Mouse (Mus musculus) heart, embryonic 15.5 days (tissue): ENCODE measurements around the gene Ppp1r7. TPM values are rescaled to one million over a fixed set of nuclear protein-coding genes. Genes with fewer than 3 reads are reported as not detected.
"Not testable (repeated sequence)": the region's sequence is repeated elsewhere in the genome, so short reads cannot be mapped to it uniquely, and the experiment has no call there.

Source experiments
- ATAC-seq: fragments of 200-750 bp; cut with Nextera tagmentation; replicated peaks from 2 replicates; pipeline ENCODE4 v1.8.0; 2017; ENCODE audit warnings: low read depth, moderate TSS enrichment; ENCODE audit not compliant: insufficient number of reproducible peaks, insufficient read depth, low FRiP score
- H3K27ac ChIP-seq: fragments of 300-500 bp; sonication (generic); 2 replicates; pipeline ENCODE4 v1.5.1; 2015; ENCODE audit warnings: mild to moderate bottlenecking, inconsistent platforms
- H3K27me3 ChIP-seq: fragments of 300-500 bp; sonication (generic); 2 replicates; pipeline ENCODE4 v1.6.1; 2015; ENCODE audit warnings: inconsistent platforms
- H3K36me3 ChIP-seq: fragments of 300-500 bp; sonication (generic); 2 replicates; pipeline ENCODE4 v1.6.1; 2015; ENCODE audit warnings: mild to moderate bottlenecking, inconsistent platforms
- H3K4me1 ChIP-seq: fragments of 300-500 bp; sonication (generic); replicated peaks from 2 replicates; pipeline ENCODE4 v1.6.1; 2015; ENCODE audit warnings: inconsistent platforms
- H3K4me2 ChIP-seq: fragments of 300-500 bp; sonication (generic); 2 replicates; pipeline ENCODE4 v1.6.1; 2015; ENCODE audit warnings: inconsistent platforms, mild to moderate bottlenecking, moderate library complexity
- H3K4me3 ChIP-seq: fragments of 300-500 bp; sonication (generic); 2 replicates; pipeline ENCODE4 v1.5.1; 2015; ENCODE audit warnings: mild to moderate bottlenecking, inconsistent platforms
- H3K9ac ChIP-seq: fragments of 300-500 bp; sonication (generic); 2 replicates; pipeline ENCODE4 v1.6.1; 2015; ENCODE audit warnings: mild to moderate bottlenecking, inconsistent platforms
- H3K9me3 ChIP-seq: fragments of 300-500 bp; sonication (generic); replicated peaks from 2 replicates; pipeline ENCODE4 v1.6.1; 2016; ENCODE audit warnings: inconsistent platforms
- WGBS: fragments of 180-500 bp; shearing (Covaris S2); methylation state at CpG from one replicate; pipeline ENCODE4 v1.1.7; 2015; ENCODE audit warnings: mixed read lengths; 5-methylcytosine and 5-hydroxymethylcytosine counted together
- polyA plus RNA-seq: library from polyadenylated mRNA; unstranded; fragments of >200 nt; fragmentation: Nextera tagmentation; extraction: Ambion mirVana; gene quantifications from 2 replicates; pipeline ENCODE4 v1.2.1, GENCODE M21; 2015

Ppp1r7 gene
- polyA plus RNA-seq: 41.1 and 46.2 TPM in 2 replicates

DNA sequence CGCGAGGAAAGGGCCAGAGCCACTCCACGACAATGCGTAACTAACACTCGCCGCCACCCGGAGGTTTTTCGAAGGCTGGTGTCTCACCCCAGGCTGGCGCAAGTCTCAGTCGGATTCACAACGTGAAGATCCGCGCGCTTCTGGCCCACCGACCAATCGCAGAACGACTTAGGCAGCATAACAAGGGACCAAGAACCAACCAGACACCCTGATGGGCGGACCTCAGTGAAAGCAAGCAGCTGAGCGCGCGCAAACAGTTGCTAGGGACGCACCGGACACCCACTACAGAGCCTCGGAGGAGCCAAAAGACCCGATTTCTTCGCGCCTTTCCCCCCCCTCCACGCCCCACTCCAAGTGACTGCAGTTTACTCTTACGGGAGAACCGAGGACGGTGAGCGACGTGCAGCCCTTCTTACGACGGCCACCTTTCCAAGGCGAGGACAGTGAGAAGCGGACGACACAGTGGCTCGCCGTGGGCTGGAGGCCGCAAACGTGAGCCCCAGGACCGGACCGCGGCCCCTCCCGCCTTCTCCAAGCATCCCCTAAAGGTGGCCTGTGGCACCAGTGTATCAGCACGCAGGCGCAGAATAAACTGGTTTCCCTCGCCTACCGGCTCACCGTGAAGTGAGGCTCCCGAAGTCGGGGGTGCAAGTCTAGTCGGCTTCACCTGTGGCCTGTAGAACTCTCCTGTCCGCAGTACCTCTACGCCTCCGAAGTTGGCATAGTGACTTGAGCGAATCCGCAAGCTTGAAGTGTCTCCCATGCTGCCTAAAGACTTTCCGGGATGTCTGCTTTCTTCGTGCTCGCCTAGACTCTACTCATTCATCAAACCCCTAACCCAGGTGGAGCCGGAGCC lies at the start of gene Ppp1r7, which contains the start of gene Pask:
Gene Ppp1r7 (plus strand): TSS at position 207 of the 856 bp plus-strand sequence.
Gene Pask (minus strand): TSS at position 835 of the 856 bp plus-strand sequence.
- ATAC-seq: peak; percentile 93
- peak within 1 kb of the TSS; percentile 97 for H3K4me2 ChIP-seq
- whole genome bisulfite sequencing: under 1% methylated on average over 63 of the region's 63 CpGs
- H3K36me3 ChIP-seq: peaks cover 12% of the 10 kb centered on the region
- no peaks in the 10 kb centered on the region for H3K9me3 ChIP-seq
- H3K9ac ChIP-seq: peak within 1 kb of the TSS; percentile 81
- H3K4me1 ChIP-seq: peaks cover 17% of the 10 kb centered on the region
- no peaks in the 10 kb centered on the region for H3K27me3 ChIP-seq
- H3K27ac ChIP-seq: peak within 1 kb of the TSS; percentile 65
- peak within 1 kb of the TSS; percentile 89 for H3K4me3 ChIP-seq

DNA sequence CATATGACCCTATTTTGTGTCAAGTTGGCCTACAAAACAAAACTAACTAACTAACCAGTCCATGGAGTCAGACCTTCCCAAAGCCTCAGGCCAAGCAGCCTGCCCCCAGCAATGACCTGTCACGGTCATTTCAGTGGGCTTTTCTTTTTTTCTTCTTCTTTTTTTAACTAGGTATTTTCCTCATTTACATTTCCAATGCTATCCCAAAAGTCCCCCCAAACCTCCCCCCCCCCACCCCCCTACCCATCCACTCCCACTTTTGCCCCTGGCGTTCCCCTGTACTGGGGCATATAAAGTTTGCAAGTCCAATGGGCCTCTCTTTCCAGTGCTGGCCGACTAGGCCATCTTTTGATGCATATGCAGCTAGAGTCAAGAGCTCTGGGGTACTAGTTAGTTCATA lies 48.2 kb upstream of the Ppp1r7 start:
- not testable (repeated sequence) for H3K27ac ChIP-seq, H3K9me3 ChIP-seq, H3K27me3 ChIP-seq, H3K4me3 ChIP-seq, H3K4me2 ChIP-seq, H3K4me1 ChIP-seq, H3K9ac ChIP-seq, ATAC-seq
- WGBS: 89% methylated on average over 3 of the region's 3 CpGs
- peaks cover 22% of the 10 kb centered on the region; the same call in 1 of the 2 replicates for H3K36me3 ChIP-seq

DNA sequence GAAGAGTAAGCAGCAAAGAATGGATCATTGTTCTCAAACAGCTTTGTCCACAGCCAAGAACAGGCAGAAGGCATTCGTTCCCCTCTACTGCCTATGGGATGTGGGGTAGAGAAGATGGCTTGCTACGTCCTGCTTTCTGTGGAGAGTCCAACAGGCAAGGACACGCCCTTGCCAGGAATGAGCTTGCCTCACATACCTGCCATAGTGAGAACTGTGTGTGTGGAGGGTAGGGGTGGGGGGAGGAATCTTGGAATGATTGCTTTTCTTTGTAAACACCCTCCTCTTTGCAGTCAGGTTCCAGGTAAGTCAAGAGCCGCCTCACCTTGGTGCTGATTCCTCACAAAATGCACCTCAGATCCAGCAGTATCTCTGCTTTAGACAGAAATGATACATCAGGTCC lies 42.9 kb upstream of the Ppp1r7 start:
- ATAC-seq: no peak
- Histone ChIP-seq H3K4me1 (peaks cover 3% of the 10 kb centered on the region), H3K9ac (no peak overlapping the region), H3K36me3 (peaks cover 50% of the 10 kb centered on the region), H3K27ac (no peak overlapping the region), H3K27me3 (no peaks in the 10 kb centered on the region), H3K4me3 (no peak overlapping the region), H3K4me2 (no peak overlapping the region), H3K9me3 (no peaks in the 10 kb centered on the region)
- 92% methylated on average over 4 of the region's 4 CpGs for WGBS

DNA sequence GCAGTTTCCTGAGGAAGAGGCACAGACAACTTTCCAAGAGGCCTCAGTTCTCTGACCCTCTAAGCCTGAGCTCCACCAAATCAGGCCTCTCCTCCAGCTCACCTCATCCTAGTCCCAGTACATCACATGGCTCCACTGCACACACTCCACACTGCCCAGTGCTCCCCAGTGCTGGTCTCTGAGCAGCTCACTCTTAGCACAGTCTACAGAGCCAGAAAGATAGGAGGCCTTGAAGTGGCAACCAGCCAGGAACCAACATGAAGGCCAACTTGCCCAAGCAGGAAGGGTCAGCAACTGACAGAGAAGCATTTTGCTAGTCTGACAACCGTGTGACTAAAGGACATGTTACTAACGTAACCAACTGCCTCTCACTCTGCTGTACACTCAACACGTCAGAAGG lies 42.1 kb upstream of the Ppp1r7 start:
- peak; percentile 45; the same call in 1 of the 2 replicates for ATAC-seq
- 63% methylated on average over 3 of the region's 3 CpGs for WGBS
- peaks cover 50% of the 10 kb centered on the region for H3K36me3 ChIP-seq

DNA sequence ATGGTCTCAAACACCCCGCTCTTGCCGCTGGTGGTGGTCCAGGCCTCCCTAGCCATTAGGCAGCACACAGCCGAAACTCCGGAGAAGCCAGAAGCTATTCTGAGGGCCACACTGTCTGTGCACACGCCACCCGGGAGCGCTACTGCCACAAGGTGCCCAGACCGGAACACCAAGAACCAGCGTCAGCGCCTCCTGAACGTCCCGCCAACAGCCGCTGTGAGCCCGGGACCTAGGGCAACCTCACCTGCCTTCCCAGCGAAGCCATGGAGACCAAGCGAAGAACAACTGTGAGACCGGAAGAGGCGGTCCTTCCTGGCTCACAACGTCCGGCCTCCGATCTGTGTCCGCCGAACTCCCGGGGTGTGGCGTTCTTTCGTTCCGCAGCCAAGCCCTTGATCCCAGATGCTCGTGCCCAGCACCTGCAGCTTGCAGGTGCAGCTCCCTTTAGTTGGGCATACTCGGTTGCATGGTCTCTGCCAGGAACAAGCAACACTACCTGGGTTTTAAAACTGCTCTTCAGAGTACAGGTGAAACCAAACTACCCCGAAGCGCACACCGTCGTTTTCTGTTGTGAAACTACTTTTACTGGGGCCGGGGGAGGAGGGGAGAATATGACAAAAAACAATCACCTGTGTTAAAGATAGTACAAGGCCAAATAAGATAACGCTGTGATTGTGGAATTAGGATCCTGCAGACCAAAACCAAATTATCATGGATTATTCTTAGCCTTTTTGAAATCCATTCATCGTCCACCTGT lies 36.9 kb upstream of the Ppp1r7 start, which contains the start of gene Mterf4:
Gene Mterf4 (minus strand): TSS at position 335 of the 757 bp plus-strand sequence.
- peaks cover 29% of the 10 kb centered on the region for H3K36me3 ChIP-seq
- peaks cover 7% of the 10 kb centered on the region for H3K4me1 ChIP-seq
- peak within 1 kb of the TSS; percentile 78 for H3K4me3 ChIP-seq
- H3K27ac ChIP-seq: no peak within 1 kb of the TSS
- H3K9ac ChIP-seq: peak within 1 kb of the TSS; percentile 77
- peak; percentile 84 for ATAC-seq
- H3K27me3 ChIP-seq: no peaks in the 10 kb centered on the region
- H3K9me3 ChIP-seq: no peaks in the 10 kb centered on the region
- H3K4me2 ChIP-seq: peak within 1 kb of the TSS; percentile 75
- 7% methylated on average over 36 of the region's 36 CpGs for WGBS

More for the DNA sequence above, 42.1 kb upstream of the Ppp1r7 start:
- H3K4me2 ChIP-seq: no peak overlapping the region
- no peak overlapping the region for H3K27ac ChIP-seq
- no peak overlapping the region for H3K4me3 ChIP-seq
- H3K27me3 ChIP-seq: no peaks in the 10 kb centered on the region
- no peak overlapping the region for H3K9ac ChIP-seq
- no peaks in the 10 kb centered on the region for H3K9me3 ChIP-seq
- H3K4me1 ChIP-seq: peaks cover 7% of the 10 kb centered on the region

DNA sequence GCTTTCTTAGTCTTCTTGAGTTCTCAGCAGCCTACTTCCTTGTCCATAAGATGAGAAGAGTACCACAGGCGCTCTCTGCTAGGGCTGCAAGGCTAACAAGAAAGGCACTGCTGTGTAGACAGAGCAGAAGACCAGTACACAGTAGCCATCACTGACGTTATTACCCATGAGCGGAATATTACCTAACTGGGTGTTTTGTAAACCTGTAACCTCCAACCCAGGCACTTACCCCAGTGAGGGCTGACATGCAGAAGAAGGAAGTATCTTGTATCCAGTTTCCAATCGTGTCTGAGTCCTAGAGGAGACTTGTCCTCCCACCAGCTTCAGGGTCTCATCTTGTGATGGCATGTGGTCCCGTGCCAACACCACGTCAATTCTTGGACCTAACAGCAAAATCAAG lies 18.7 kb upstream of the Ppp1r7 start:
- no peak overlapping the region for H3K9ac ChIP-seq
- no peaks in the 10 kb centered on the region for H3K27me3 ChIP-seq
- no peaks in the 10 kb centered on the region for H3K4me1 ChIP-seq
- 87% methylated on average over 6 of the region's 6 CpGs for WGBS
- no peak for ATAC-seq
- no peak overlapping the region for H3K27ac ChIP-seq
- no peaks in the 10 kb centered on the region for H3K9me3 ChIP-seq
- peaks cover 39% of the 10 kb centered on the region; the same call in 1 of the 2 replicates for H3K36me3 ChIP-seq
- H3K4me3 ChIP-seq: no peak overlapping the region
- H3K4me2 ChIP-seq: no peak overlapping the region

DNA sequence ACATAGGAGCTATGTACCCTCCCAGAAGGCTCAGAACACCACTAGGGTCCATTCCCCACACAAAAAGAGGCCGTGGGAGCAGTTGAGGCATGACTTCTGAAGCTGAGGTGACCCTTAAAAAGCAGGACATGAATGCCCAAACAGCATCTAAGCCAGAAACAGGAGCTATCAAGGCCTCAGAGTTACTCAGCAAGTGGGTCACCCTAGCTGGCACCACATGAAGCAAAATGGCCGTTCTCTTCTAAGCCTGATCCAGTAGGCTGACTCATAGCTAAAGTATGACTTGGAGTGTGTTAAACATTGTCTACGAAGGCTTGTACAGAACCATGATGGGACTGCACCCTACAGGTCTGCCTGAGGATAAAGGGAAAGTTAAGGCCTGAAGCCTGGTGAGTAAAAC lies 16.2 kb upstream of the Ppp1r7 start:
- Histone ChIP-seq H3K4me1 (no peaks in the 10 kb centered on the region), H3K27me3 (no peaks in the 10 kb centered on the region), H3K36me3 (peaks cover 25% of the 10 kb centered on the region; the same call in 1 of the 2 replicates), H3K4me2 (no peak overlapping the region), H3K9me3 (no peaks in the 10 kb centered on the region), H3K27ac (no peak overlapping the region), H3K4me3 (no peak overlapping the region), H3K9ac (no peak overlapping the region)
- WGBS: 85% methylated on average over 3 of the region's 3 CpGs
- ATAC-seq: no peak

DNA sequence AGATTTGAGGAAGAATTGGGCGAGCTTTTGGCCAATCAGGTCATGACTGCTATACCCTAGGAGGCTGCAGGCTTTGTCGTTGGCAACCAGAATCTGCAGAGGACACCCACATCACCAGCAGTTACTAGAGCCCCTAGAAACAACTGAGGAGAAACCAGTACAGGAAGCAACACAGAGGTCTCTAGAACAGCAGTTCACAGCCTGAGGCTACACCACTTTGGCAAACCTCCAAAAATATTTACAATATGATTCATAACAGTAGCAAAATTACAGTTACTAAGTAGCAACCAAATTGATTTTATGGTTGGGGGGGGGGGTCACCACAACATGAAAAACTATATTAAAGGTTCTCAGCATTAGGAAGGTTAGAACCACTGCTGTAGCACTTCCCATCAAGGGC lies 8.0 kb upstream of the Ppp1r7 start:
- H3K27ac ChIP-seq: no peak overlapping the region
- no peak overlapping the region for H3K4me2 ChIP-seq
- no peak overlapping the region for H3K4me3 ChIP-seq
- H3K9me3 ChIP-seq: no peaks in the 10 kb centered on the region
- H3K36me3 ChIP-seq: peaks cover 7% of the 10 kb centered on the region
- ATAC-seq: no peak
- H3K27me3 ChIP-seq: no peaks in the 10 kb centered on the region
- WGBS: 72% methylated on average over 2 of the region's 2 CpGs
- no peak overlapping the region for H3K9ac ChIP-seq
- H3K4me1 ChIP-seq: no peaks in the 10 kb centered on the region

DNA sequence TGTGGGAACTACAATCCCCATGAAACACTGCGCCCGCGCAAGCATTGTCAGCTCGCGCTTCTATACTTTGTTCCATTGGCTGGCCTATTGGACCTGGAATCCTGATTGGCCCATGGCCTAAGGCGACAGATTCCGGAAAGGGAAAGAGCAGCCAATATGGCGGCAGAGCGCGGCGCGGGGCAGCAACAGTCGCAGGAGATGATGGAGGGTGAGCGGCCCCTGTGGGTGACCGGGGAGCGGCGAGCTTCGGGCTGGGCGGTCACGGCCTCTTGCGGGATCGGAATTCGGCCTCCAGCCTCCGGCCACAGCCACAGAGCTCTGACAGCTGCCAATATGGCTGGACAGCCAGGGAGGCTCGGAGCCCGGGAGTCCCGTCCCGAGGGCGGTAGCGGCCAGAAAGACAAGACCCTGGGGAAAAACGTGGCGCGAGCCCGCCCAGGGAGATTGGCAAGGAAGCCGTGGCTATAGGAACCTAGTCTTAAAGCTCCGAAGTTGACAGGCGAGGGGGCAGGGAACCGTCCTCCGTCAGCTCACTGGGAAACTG lies 922 bp downstream of the Ppp1r7 start:
- Histone ChIP-seq H3K27me3 (no peaks in the 10 kb centered on the region), H3K4me2 (peak overlapping the region; percentile 97), H3K9me3 (no peaks in the 10 kb centered on the region), H3K36me3 (peaks cover 16% of the 10 kb centered on the region), H3K27ac (peak overlapping the region; percentile 65), H3K9ac (peak overlapping the region; percentile 81), H3K4me1 (peaks cover 17% of the 10 kb centered on the region), H3K4me3 (peak overlapping the region; percentile 89)
- ATAC-seq: peak; percentile 95
- WGBS: under 1% methylated on average over 39 of the region's 39 CpGs

DNA sequence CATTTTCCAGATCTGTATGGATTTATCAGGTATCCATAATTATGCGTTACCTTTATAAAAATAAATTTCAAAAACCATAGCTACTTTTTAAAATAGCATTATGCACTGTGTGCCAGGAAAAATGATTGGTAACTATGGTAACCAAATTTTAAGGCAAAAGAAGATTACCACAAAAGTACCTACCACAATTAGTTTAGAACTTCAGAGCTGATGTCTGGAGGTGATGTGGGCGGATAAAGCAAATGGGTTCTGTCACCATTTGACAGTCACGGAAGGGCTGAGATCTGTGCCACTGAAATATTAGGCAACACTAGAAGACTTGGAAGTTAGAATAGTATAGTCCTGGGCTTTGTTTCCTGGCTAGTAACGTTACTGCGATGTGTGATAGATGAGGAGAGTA lies 4.5 kb downstream of the Ppp1r7 start:
- no peaks in the 10 kb centered on the region for H3K27me3 ChIP-seq
- WGBS: 90% methylated on average over 5 of the region's 5 CpGs
- no peak overlapping the region for H3K4me3 ChIP-seq
- H3K36me3 ChIP-seq: peaks cover 36% of the 10 kb centered on the region
- no peak overlapping the region for H3K9ac ChIP-seq
- no peak overlapping the region for H3K4me2 ChIP-seq
- H3K9me3 ChIP-seq: no peaks in the 10 kb centered on the region
- H3K27ac ChIP-seq: no peak overlapping the region
- no peak for ATAC-seq
- peaks cover 9% of the 10 kb centered on the region for H3K4me1 ChIP-seq

DNA sequence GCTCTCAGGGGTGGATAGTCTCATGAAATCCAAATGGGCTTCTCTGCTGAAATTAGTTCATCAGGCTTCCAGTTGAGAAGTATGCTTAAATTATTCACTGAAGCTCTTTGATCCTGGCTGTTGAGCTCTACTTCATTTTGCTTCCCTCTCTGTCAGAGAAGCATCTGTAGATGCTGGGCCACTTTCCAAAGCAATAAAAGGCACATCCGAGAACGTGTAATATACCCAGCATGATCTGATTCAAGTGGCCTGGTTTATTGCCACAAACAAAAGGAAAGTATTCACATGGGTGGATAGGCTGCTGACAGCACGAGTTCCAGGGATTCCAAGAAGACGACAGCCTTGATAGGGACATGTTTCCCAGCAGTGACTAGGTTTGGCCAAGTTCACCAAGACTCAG lies 7.0 kb downstream of the Ppp1r7 start:
- Histone ChIP-seq H3K36me3 (peaks cover 59% of the 10 kb centered on the region), H3K9me3 (no peaks in the 10 kb centered on the region), H3K4me3 (no peak overlapping the region), H3K9ac (no peak overlapping the region), H3K4me2 (no peak overlapping the region), H3K4me1 (no peaks in the 10 kb centered on the region), H3K27ac (no peak overlapping the region), H3K27me3 (no peaks in the 10 kb centered on the region)
- 52% methylated on average over 4 of the region's 4 CpGs for WGBS
- no peak for ATAC-seq
